Mouse (Mus musculus): ENCODE data around the gene Zbtb8a. TPM values are rescaled to one million over a fixed set of nuclear protein-coding genes. Genes with fewer than 3 reads are reported as not detected.
A peak's percentile ranks its signal among the peaks of the same experiment; 100 is the strongest.
"Not testable (repeated sequence)": the region's sequence is repeated elsewhere in the genome, so short reads cannot be mapped to it uniquely, and the experiment has no call there.

Zbtb8a gene
- 18.5 and 20.4 TPM in 2 replicates for polyA plus RNA-seq (2015; fragmentation: Nextera tagmentation; extraction: Ambion mirVana)

GRCm38 (mm10) chr4:129377601-129378390 is at the start of gene Zbtb8a:
Zbtb8a (minus strand) TSS chr4:129378116.
- Histone ChIP-seq H3K27ac (replicated peaks) (peak within 1 kb of the TSS; percentile 92), H3K4me1 (replicated peaks) (peaks cover 26% of the 10 kb centered on the region), H3K9ac (peak within 1 kb of the TSS; percentile 90), H3K4me2 (peak within 1 kb of the TSS; percentile 66), H3K27me3 (peaks cover 14% of the 10 kb centered on the region), H3K4me3 (peak within 1 kb of the TSS; percentile 74), H3K36me3 (no peaks in the 10 kb centered on the region), H3K9me3 (no peaks in the 10 kb centered on the region)
- WGBS, result 1% methylated on average over 61 of the region's 65 CpGs
- peak; percentile 82 for ATAC-seq (ENCODE audit: low read depth)

DNA sequence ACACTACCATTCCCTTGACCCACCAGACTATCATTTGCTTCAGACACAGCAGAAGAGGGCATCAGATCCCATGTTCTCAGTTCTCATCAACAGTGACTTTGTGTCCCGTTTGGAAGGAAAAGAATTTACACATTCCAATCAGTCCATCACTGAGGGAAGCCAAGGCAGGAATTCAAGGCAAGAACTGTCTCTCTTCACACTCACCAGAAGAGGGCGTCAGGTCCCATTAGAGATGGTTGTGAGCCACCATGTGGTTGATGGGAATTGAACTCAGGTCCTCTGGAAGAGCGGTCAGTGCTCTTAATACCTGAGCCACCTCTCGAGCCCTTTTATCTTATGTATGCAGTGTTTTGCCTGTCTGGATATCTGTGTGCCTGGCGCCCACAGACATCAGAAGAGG is 40.4 kb upstream of the Zbtb8a start:
- H3K4me1 ChIP-seq (replicated peaks), result no peaks in the 10 kb centered on the region
- H3K4me2 ChIP-seq, result no peak overlapping the region
- no peak for ATAC-seq (ENCODE audit: low read depth)
- no peak overlapping the region for H3K4me3 ChIP-seq
- no peaks in the 10 kb centered on the region for H3K36me3 ChIP-seq
- H3K9me3 ChIP-seq, result no peaks in the 10 kb centered on the region
- H3K9ac ChIP-seq, result no peak overlapping the region
- H3K27me3 ChIP-seq, result no peaks in the 10 kb centered on the region
- WGBS, result 83% methylated on average over 5 of the region's 5 CpGs
- no peak overlapping the region for H3K27ac ChIP-seq (replicated peaks)

GRCm38 (mm10) chr4:129416478-129416877 is 38.6 kb upstream of the Zbtb8a start:
- H3K27ac ChIP-seq (replicated peaks), result no peak overlapping the region
- H3K9ac ChIP-seq, result no peak overlapping the region
- no peaks in the 10 kb centered on the region for H3K36me3 ChIP-seq
- no peaks in the 10 kb centered on the region for H3K4me1 ChIP-seq (replicated peaks)
- no peak for ATAC-seq (ENCODE audit: low read depth)
- no peak overlapping the region for H3K4me2 ChIP-seq
- H3K27me3 ChIP-seq, result no peaks in the 10 kb centered on the region
- H3K4me3 ChIP-seq, result no peak overlapping the region
- H3K9me3 ChIP-seq, result no peaks in the 10 kb centered on the region
- 88% methylated on average over 5 of the region's 5 CpGs for WGBS

GRCm38 (mm10) chr4:129415892-129416291 is 38.0 kb upstream of the Zbtb8a start:
- Histone ChIP-seq H3K9ac (no peak overlapping the region), H3K27ac (replicated peaks) (no peak overlapping the region), H3K4me3 (no peak overlapping the region), H3K4me1 (replicated peaks) (no peaks in the 10 kb centered on the region), H3K9me3 (no peaks in the 10 kb centered on the region), H3K27me3 (no peaks in the 10 kb centered on the region), H3K4me2 (no peak overlapping the region), H3K36me3 (no peaks in the 10 kb centered on the region)
- no peak for ATAC-seq (ENCODE audit: low read depth)
- 94% methylated on average over 5 of the region's 5 CpGs for WGBS

GRCm38 (mm10) chr4:129410991-129411390 is 33.1 kb upstream of the Zbtb8a start:
- no peaks in the 10 kb centered on the region for H3K27me3 ChIP-seq
- no peaks in the 10 kb centered on the region for H3K9me3 ChIP-seq
- H3K36me3 ChIP-seq, result no peaks in the 10 kb centered on the region
- no peak overlapping the region for H3K4me2 ChIP-seq
- no peak overlapping the region for H3K4me3 ChIP-seq
- H3K4me1 ChIP-seq (replicated peaks), result peaks cover 7% of the 10 kb centered on the region; the same call in 1 of the 2 replicates
- ATAC-seq (ENCODE audit: low read depth), result no peak
- H3K9ac ChIP-seq, result no peak overlapping the region
- no peak overlapping the region for H3K27ac ChIP-seq (replicated peaks)

- H3K27me3 ChIP-seq; H3K4me1 ChIP-seq (replicated peaks); H3K4me2 ChIP-seq; H3K4me3 ChIP-seq; H3K27ac ChIP-seq (replicated peaks); H3K9ac ChIP-seq; H3K36me3 ChIP-seq; ATAC-seq (ENCODE audit: low read depth); H3K9me3 ChIP-seq: not testable (repeated sequence)
- WGBS, result 93% methylated on average over 3 of the region's 3 CpGs
Observed at GRCm38 (mm10) chr4:129410532-129410931, 32.6 kb upstream of the Zbtb8a start.

DNA sequence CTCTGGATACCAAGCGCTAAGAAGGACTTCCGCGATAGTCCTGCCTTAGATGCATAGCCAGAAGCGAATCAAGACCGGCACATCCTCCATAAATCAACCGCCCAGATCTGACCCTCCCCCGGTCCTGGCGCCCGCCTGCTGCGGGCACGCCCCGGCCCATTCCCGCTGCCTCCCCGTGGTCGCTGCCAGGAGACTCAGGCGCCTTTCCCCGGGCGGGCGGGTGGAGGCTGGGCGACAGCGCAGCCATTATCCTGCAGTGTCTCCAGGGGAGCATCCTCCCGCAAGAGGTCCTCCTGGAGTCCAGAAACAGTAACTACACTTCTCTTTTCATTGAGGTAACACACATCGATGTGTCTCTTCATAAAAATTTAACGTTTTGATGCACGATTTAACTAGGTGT is 28.5 kb upstream of the Zbtb8a start:
- WGBS, result 2% methylated on average over 25 of the region's 25 CpGs
- Histone ChIP-seq H3K4me3 (peak overlapping the region; percentile 37), H3K27me3 (no peaks in the 10 kb centered on the region), H3K36me3 (no peaks in the 10 kb centered on the region), H3K4me1 (replicated peaks) (peaks cover 9% of the 10 kb centered on the region; the same call in 1 of the 2 replicates), H3K4me2 (peak overlapping the region; percentile 59), H3K9me3 (no peaks in the 10 kb centered on the region), H3K9ac (peak overlapping the region; percentile 66), H3K27ac (replicated peaks) (no peak overlapping the region)
- ATAC-seq (ENCODE audit: low read depth), result peak; percentile 56; the same call in 1 of the 2 replicates

DNA sequence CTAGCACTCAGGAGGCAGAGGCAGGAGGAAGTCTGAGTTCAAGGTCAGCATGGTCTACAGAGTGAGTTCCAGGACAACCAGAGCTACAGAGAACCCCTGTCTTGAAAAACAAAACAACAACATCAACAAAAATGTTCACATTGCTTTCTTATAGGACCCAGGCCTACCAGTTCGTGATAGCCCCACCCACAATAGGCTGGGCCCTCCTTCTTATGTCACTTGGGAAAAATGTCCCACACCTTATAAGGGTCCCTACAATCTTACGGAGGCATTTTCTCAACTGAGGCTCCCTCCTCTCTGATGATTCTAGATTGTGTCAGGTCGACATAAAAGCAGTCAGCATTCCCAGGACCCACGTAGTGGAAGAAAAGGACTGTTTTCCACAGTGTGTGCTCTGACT is 21.9 kb upstream of the Zbtb8a start:
- WGBS, result 80% methylated on average over 4 of the region's 4 CpGs
- Histone ChIP-seq H3K36me3 (no peaks in the 10 kb centered on the region), H3K4me2 (no peak overlapping the region), H3K4me3 (no peak overlapping the region), H3K27me3 (no peaks in the 10 kb centered on the region), H3K4me1 (replicated peaks) (no peaks in the 10 kb centered on the region), H3K9ac (no peak overlapping the region), H3K9me3 (no peaks in the 10 kb centered on the region), H3K27ac (replicated peaks) (no peak overlapping the region)
- ATAC-seq (ENCODE audit: low read depth), result no peak

DNA sequence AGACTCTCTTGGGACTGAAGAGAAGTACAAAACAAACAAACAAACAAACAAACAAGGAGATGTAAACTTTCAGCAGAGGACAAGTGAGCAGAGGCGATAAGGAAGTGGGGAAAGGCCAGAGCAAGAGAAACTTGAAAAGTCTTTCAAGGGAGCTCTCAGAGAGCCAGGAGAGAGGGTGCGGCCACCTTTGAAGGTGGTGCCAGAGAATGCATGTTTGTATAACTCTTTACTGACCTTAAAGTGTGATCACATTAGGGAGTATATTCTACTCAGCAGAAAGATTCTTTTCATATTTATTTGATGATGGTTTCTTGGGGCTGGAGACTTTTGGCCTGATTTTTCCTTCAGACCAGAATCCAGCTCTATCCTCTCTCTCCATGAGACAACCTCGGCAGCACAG is 19.0 kb upstream of the Zbtb8a start:
- no peaks in the 10 kb centered on the region for H3K9me3 ChIP-seq
- no peaks in the 10 kb centered on the region for H3K36me3 ChIP-seq
- no peak overlapping the region for H3K4me2 ChIP-seq
- 91% methylated on average over 3 of the region's 3 CpGs for WGBS
- H3K4me3 ChIP-seq, result no peak overlapping the region
- H3K4me1 ChIP-seq (replicated peaks), result peaks cover 4% of the 10 kb centered on the region; the same call in 1 of the 2 replicates
- no peak for ATAC-seq (ENCODE audit: low read depth)
- no peak overlapping the region for H3K9ac ChIP-seq
- no peaks in the 10 kb centered on the region for H3K27me3 ChIP-seq
- no peak overlapping the region for H3K27ac ChIP-seq (replicated peaks)

GRCm38 (mm10) chr4:129394089-129394870 is 16.4 kb upstream of the Zbtb8a start:
- no peak for ATAC-seq (ENCODE audit: low read depth)
- H3K4me1 ChIP-seq (replicated peaks), result peaks cover 4% of the 10 kb centered on the region; the same call in 1 of the 2 replicates
- H3K4me2 ChIP-seq, result no peak overlapping the region
- H3K9me3 ChIP-seq, result no peaks in the 10 kb centered on the region
- no peak overlapping the region for H3K27ac ChIP-seq (replicated peaks)
- 40% methylated on average over 12 of the region's 12 CpGs for WGBS
- H3K36me3 ChIP-seq, result no peaks in the 10 kb centered on the region
- no peak overlapping the region for H3K9ac ChIP-seq
- no peak overlapping the region for H3K4me3 ChIP-seq
- no peaks in the 10 kb centered on the region for H3K27me3 ChIP-seq

GRCm38 (mm10) chr4:129390936-129391557 is 13.1 kb upstream of the Zbtb8a start:
- no peak overlapping the region for H3K9ac ChIP-seq
- no peaks in the 10 kb centered on the region for H3K9me3 ChIP-seq
- no peak overlapping the region for H3K4me2 ChIP-seq
- no peak overlapping the region for H3K27ac ChIP-seq (replicated peaks)
- ATAC-seq (ENCODE audit: low read depth), result no peak
- H3K4me3 ChIP-seq, result no peak overlapping the region
- H3K27me3 ChIP-seq, result no peaks in the 10 kb centered on the region
- WGBS, result 93% methylated on average over 7 of the region's 7 CpGs
- no peaks in the 10 kb centered on the region for H3K36me3 ChIP-seq
- H3K4me1 ChIP-seq (replicated peaks), result peaks cover 4% of the 10 kb centered on the region; the same call in 1 of the 2 replicates

DNA sequence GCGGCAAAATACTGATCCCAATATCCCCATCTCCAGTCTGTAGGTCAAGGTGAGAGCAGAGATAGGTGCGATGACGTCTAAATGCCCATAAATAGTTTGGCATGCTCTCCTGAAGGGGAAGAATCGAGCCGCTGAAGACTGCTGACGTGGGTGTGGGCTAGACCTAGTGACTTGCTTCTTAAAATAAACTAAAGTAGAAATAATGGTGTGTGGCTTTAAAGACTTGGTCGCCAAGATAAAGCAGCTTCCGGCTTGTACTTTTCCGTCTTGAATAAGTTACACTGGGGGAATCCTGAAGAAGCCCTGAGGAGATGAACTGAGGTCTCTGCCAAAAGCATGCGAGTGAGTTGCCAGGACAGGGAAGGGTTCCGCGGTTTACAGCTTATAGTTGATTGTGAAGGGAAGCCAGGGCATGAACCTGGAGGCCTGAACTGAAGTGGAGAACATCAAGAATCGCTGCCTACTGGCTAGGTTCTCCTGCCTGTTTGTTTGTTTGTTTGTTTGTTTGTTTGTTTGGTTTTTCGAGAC is 12.4 kb upstream of the Zbtb8a start:
- no peaks in the 10 kb centered on the region for H3K9me3 ChIP-seq

More for the DNA sequence above, 12.4 kb upstream of the Zbtb8a start:
- Histone ChIP-seq H3K4me3 (no peak overlapping the region), H3K27ac (replicated peaks) (no peak overlapping the region), H3K36me3 (no peaks in the 10 kb centered on the region), H3K9ac (no peak overlapping the region), H3K27me3 (no peaks in the 10 kb centered on the region), H3K4me1 (replicated peaks) (peaks cover 4% of the 10 kb centered on the region; the same call in 1 of the 2 replicates), H3K4me2 (no peak overlapping the region)
- 89% methylated on average over 14 of the region's 14 CpGs for WGBS
- no peak for ATAC-seq (ENCODE audit: low read depth)

All from neural tube, embryonic 13.5 days (tissue).